In the genomic region with DNA sequence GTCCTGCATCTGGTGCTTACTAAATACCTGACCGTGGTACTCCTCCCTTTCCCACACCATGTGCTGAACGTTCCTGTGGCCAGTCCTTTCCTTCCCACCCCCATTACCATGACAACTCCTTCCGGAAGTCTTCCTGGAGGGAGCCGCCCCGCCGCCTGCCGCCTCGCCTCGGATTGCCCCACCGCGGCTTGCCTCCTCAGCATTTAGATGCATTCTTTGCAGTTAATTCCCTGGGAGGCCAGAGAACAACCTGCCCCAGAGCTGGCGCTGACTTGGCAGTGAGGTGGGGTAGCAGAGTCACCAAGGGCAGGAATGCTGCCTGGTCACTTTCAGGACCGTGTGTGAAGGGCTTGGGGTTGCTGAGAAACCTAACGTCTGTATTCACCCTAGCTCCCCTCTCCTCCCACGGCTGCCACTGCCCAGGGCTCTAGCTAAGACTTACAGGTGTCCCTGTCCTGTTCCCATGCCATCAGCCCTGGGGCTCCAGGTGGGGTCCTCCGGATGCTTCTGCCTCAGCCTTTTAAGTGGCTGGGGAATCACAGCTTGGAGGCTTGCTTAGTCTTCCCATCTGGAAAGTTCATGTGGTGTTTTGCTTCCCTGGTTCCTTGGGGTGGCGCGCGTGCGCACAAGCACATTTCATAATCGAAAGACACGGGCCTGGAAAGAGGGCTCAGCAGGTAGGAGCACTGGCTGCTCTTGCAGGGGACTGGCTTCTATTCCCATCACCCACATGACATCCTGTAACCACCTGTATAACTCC, we compare ENCODE assay signal across 8 mouse cellular contexts. TPM values are rescaled to one million over a fixed set of nuclear protein-coding genes. Genes with fewer than 3 reads are reported as not detected.
DNase-seq lines count a peak whose midpoint lies in the region; ATAC-seq and TF ChIP-seq lines count a peak whose summit lies in the region.

No protein-coding gene starts in this region.

- H3K4me3 ChIP-seq in liver, embryonic 11.5 days (ENCODE audit: low read depth, low read length) = no peak overlapping the region
- peak overlapping the region; percentile 46 for H3K4me3 ChIP-seq in embryonic facial prominence, embryonic 10.5 days
- H3K4me3 ChIP-seq in intestine, embryonic 15.5 days (replicated peaks) = no peak overlapping the region
- no peak overlapping the region for H3K4me3 ChIP-seq in liver, postnatal 0 days (ENCODE audit: low read depth, low read length)

- H3K36me3 ChIP-seq in liver, embryonic 11.5 days (ENCODE audit: control insufficient read depth, insufficient read depth, low read length) = no peaks in the 10 kb centered on the region
- no peaks in the 10 kb centered on the region for H3K36me3 ChIP-seq in embryonic facial prominence, embryonic 10.5 days (replicated peaks)
- no peaks in the 10 kb centered on the region for H3K36me3 ChIP-seq in intestine, embryonic 15.5 days
- no peaks in the 10 kb centered on the region for H3K36me3 ChIP-seq in liver, postnatal 0 days (replicated peaks; ENCODE audit: insufficient read depth, low read length)

- 13% methylated on average over 22 of the region's 22 CpGs for WGBS in liver, embryonic 11.5 days
- WGBS in embryonic facial prominence, embryonic 10.5 days = 12% methylated on average over 22 of the region's 22 CpGs
- 12% methylated on average over 22 of the region's 22 CpGs for WGBS in intestine, embryonic 15.5 days
- WGBS in liver, postnatal 0 days (ENCODE audit: insufficient replicate concordance) = 17% methylated on average over 22 of the region's 22 CpGs

- no peak for ATAC-seq in liver, embryonic 11.5 days (replicated peaks; ENCODE audit: low FRiP score)
- ATAC-seq in intestine, embryonic 15.5 days = no peak; the same call in 1 of the 2 replicates
- no peak for ATAC-seq in liver, postnatal 0 days
- ATAC-seq in megakaryocyte-erythroid progenitor cell, adult 5-6 weeks (replicated peaks; ENCODE audit: low FRiP score, low TSS enrichment, poor library complexity, severe bottlenecking) = no peak
- ATAC-seq in activated CD4-positive, CD25-positive, alpha-beta regulatory T cell, adult 4 months = no peak

- H3K9me3 ChIP-seq in liver, embryonic 11.5 days (ENCODE audit: control insufficient read depth, low read length) = no peaks in the 10 kb centered on the region
- no peaks in the 10 kb centered on the region for H3K9me3 ChIP-seq in embryonic facial prominence, embryonic 10.5 days
- H3K9me3 ChIP-seq in intestine, embryonic 15.5 days = no peaks in the 10 kb centered on the region
- no peaks in the 10 kb centered on the region for H3K9me3 ChIP-seq in liver, postnatal 0 days (ENCODE audit: low read length)

- peaks cover 57% of the 10 kb centered on the region for H3K27me3 ChIP-seq in liver, embryonic 11.5 days (replicated peaks; ENCODE audit: control insufficient read depth, insufficient read depth, low read length)
- H3K27me3 ChIP-seq in embryonic facial prominence, embryonic 10.5 days (replicated peaks; ENCODE audit: low read depth, poor library complexity, severe bottlenecking) = peaks cover 51% of the 10 kb centered on the region
- H3K27me3 ChIP-seq in intestine, embryonic 15.5 days (replicated peaks) = peaks cover 22% of the 10 kb centered on the region
- H3K27me3 ChIP-seq in liver, postnatal 0 days (ENCODE audit: insufficient read depth, low read length) = peaks cover 38% of the 10 kb centered on the region

- H3K9ac ChIP-seq in liver, embryonic 11.5 days (ENCODE audit: low read depth, low read length) = no peak overlapping the region
- no peak overlapping the region for H3K9ac ChIP-seq in intestine, embryonic 15.5 days
- no peak overlapping the region for H3K9ac ChIP-seq in liver, postnatal 0 days (replicated peaks)

- TF ChIP-seq CTCF in liver, postnatal 0 days (IDR thresholded peaks at IDR 0.05; ENCODE audit: low read depth) = no peak

- peaks cover 23% of the 10 kb centered on the region for H3K4me1 ChIP-seq in liver, embryonic 11.5 days (replicated peaks; ENCODE audit: control insufficient read depth, insufficient read depth, low read length)
- H3K4me1 ChIP-seq in embryonic facial prominence, embryonic 10.5 days = peaks cover 34% of the 10 kb centered on the region
- peaks cover 20% of the 10 kb centered on the region for H3K4me1 ChIP-seq in intestine, embryonic 15.5 days (replicated peaks)
- H3K4me1 ChIP-seq in liver, postnatal 0 days (ENCODE audit: insufficient read depth) = peaks cover 6% of the 10 kb centered on the region

- peak overlapping the region; percentile 49 for H3K4me2 ChIP-seq in liver, embryonic 11.5 days
- H3K4me2 ChIP-seq in intestine, embryonic 15.5 days (replicated peaks) = peak overlapping the region; percentile 48
- peak overlapping the region; percentile 38 for H3K4me2 ChIP-seq in liver, postnatal 0 days (ENCODE audit: low read depth, low read length)

- no peak overlapping the region; the same call in 1 of the 2 replicates for H3K27ac ChIP-seq in liver, embryonic 11.5 days (ENCODE audit: low read depth, low read length)
- H3K27ac ChIP-seq in embryonic facial prominence, embryonic 10.5 days (replicated peaks) = no peak overlapping the region; the same call in 1 of the 2 replicates
- H3K27ac ChIP-seq in intestine, embryonic 15.5 days = no peak overlapping the region
- H3K27ac ChIP-seq in liver, postnatal 0 days (ENCODE audit: low read depth) = no peak overlapping the region

- TF ChIP-seq EP300 in liver, postnatal 0 days (IDR thresholded peaks at IDR 0.05; ENCODE audit: low read depth) = no peak

- peak; percentile 33 for DNase-seq in liver, embryonic 11.5 days (ENCODE audit: low spot score)
- no peak for DNase-seq in liver
- peak; percentile 58 for DNase-seq in embryonic facial prominence, embryonic 10.5 days (ENCODE audit: low spot score)
- DNase-seq in liver, postnatal 0 days = no peak
- no peak for DNase-seq in B cell, adult 2 months

RNA-seq across cellular contexts. Expression of gene Tent5b, which starts 4.5 kb away (rescaled TPM):
- 0.38 TPM in 1 of 2 replicates, not detected in the other for polyA plus RNA-seq in liver, embryonic 11.5 days (2014; fragmentation: Nextera tagmentation; extraction: Ambion mirVana)
- 1.0 and 1.2 TPM in 2 replicates for polyA plus RNA-seq in embryonic facial prominence, embryonic 10.5 days (2016; fragmentation: Nextera tagmentation; extraction: Ambion mirVana)
- 0.82 and 0.94 TPM in 2 replicates for polyA plus RNA-seq in intestine, embryonic 15.5 days (2015; fragmentation: Nextera tagmentation; extraction: Ambion mirVana)
- polyA plus RNA-seq in liver, postnatal 0 days (2015; fragmentation: Nextera tagmentation; extraction: Ambion mirVana) = 0.07 and 0.08 TPM in 2 replicates
- not detected in 2 replicates for total RNA-seq in megakaryocyte-erythroid progenitor cell, adult 5-6 weeks (2014; fragmentation: Nextera tagmentation)
- 0.28 TPM in 1 of 2 replicates, not detected in the other for total RNA-seq in megakaryocyte-erythroid progenitor cell, adult 5-6 weeks (2017)
- polyA plus RNA-seq in activated CD4-positive, CD25-positive, alpha-beta regulatory T cell, adult 4 months (2017; shearing (Covaris generic)) = not detected

RNA-seq across cellular contexts. Expression of gene Trnp1, which starts 13.9 kb away (rescaled TPM):
- polyA plus RNA-seq in liver, embryonic 11.5 days (2014; fragmentation: Nextera tagmentation; extraction: Ambion mirVana) = 0.21 TPM in 1 of 2 replicates, not detected in the other
- polyA plus RNA-seq in embryonic facial prominence, embryonic 10.5 days (2016; fragmentation: Nextera tagmentation; extraction: Ambion mirVana) = 0.57 and 1.1 TPM in 2 replicates
- 1.6 and 1.7 TPM in 2 replicates for polyA plus RNA-seq in intestine, embryonic 15.5 days (2015; fragmentation: Nextera tagmentation; extraction: Ambion mirVana)
- polyA plus RNA-seq in liver, postnatal 0 days (2015; fragmentation: Nextera tagmentation; extraction: Ambion mirVana) = 0.34 TPM in 1 of 2 replicates, not detected in the other
- total RNA-seq in megakaryocyte-erythroid progenitor cell, adult 5-6 weeks (2014; fragmentation: Nextera tagmentation) = not detected in 2 replicates
- 3.9 TPM in 1 of 2 replicates, not detected in the other for total RNA-seq in megakaryocyte-erythroid progenitor cell, adult 5-6 weeks (2017)
- polyA plus RNA-seq in activated CD4-positive, CD25-positive, alpha-beta regulatory T cell, adult 4 months (2017; shearing (Covaris generic)) = not detected

RNA-seq across cellular contexts. Expression of gene Kdf1, which starts 34.3 kb away (rescaled TPM):
- polyA plus RNA-seq in liver, embryonic 11.5 days (2014; fragmentation: Nextera tagmentation; extraction: Ambion mirVana) = 0.89 and 1.7 TPM in 2 replicates
- polyA plus RNA-seq in embryonic facial prominence, embryonic 10.5 days (2016; fragmentation: Nextera tagmentation; extraction: Ambion mirVana) = 11.0 and 13.6 TPM in 2 replicates
- 40.5 and 45.1 TPM in 2 replicates for polyA plus RNA-seq in intestine, embryonic 15.5 days (2015; fragmentation: Nextera tagmentation; extraction: Ambion mirVana)
- 5.5 and 5.9 TPM in 2 replicates for polyA plus RNA-seq in liver, postnatal 0 days (2015; fragmentation: Nextera tagmentation; extraction: Ambion mirVana)
- total RNA-seq in megakaryocyte-erythroid progenitor cell, adult 5-6 weeks (2014; fragmentation: Nextera tagmentation) = not detected in 2 replicates
- not detected in 2 replicates for total RNA-seq in megakaryocyte-erythroid progenitor cell, adult 5-6 weeks (2017)
- polyA plus RNA-seq in activated CD4-positive, CD25-positive, alpha-beta regulatory T cell, adult 4 months (2017; shearing (Covaris generic)) = not detected

Comparison
In these comparisons a context has a peak if more than half of its experiments do, and no peak if none do; other contexts are left out.
1. DNase-seq: peak in liver, embryonic 11.5 days (single experiment) and embryonic facial prominence, embryonic 10.5 days (single experiment); none in liver (single experiment), liver, postnatal 0 days (single experiment) and B cell, adult 2 months (0 of 2).
2. Peak in every context shown above with its lines, with median percentiles within 50 percentile points of each other: H3K4me2 ChIP-seq.